Mouse (Mus musculus) G1E (cell line): Measurements from ENCODE around the gene Galr3. TPM values are rescaled to one million over a fixed set of nuclear protein-coding genes. Genes with fewer than 3 reads are reported as not detected.

ENCODE experiments used
- ATAC-seq: 2 replicates; pipeline ENCODE4 v1.8.0; 2016; ENCODE audit warnings: mild to moderate bottlenecking; ENCODE audit not compliant: insufficient number of reproducible peaks, poor library complexity, low FRiP score, severe bottlenecking; ENCODE audit errors: extremely low read depth
- DNase-seq: peaks from one replicate; pipeline ENCODE4 v3.0.0; 2012; ENCODE audit warnings: low spot score
- H3K27me3 ChIP-seq: 2 replicates; pipeline ENCODE4 v1.6.1; 2012; ENCODE audit warnings: mild to moderate bottlenecking, low read length, inconsistent platforms; ENCODE audit not compliant: insufficient read depth
- H3K36me3 ChIP-seq: replicated peaks from 2 replicates; pipeline ENCODE3; 2012; ENCODE audit warnings: mild to moderate bottlenecking, inconsistent platforms
- H3K4me1 ChIP-seq: 2 replicates; pipeline ENCODE4 v1.6.1; 2012; ENCODE audit warnings: low read depth, low read length, inconsistent platforms, mixed read lengths; ENCODE audit not compliant: insufficient read depth
- H3K4me3 ChIP-seq: 2 replicates; pipeline ENCODE4 v1.5.1; 2012; ENCODE audit warnings: low read depth, mild to moderate bottlenecking, inconsistent platforms, low read length, moderate library complexity, mixed read lengths
- H3K9me3 ChIP-seq: replicated peaks from 2 replicates; pipeline ENCODE4 v1.6.1; 2012; ENCODE audit warnings: inconsistent platforms
- CTCF ChIP-seq: IDR thresholded peaks from 2 replicates; pipeline ENCODE4 v1.5.1; 2012; ENCODE audit warnings: low read depth, low read length, inconsistent platforms, mixed read lengths
- GATA1 ChIP-seq: IDR thresholded peaks from 2 replicates; pipeline ENCODE4 v1.6.1; 2012; ENCODE audit warnings: borderline replicate concordance, low read length, inconsistent platforms, mixed read lengths
- GATA2 ChIP-seq: IDR thresholded peaks from 2 replicates; pipeline ENCODE4 v1.6.1; 2012; ENCODE audit warnings: low read depth, low read length, inconsistent platforms, borderline replicate concordance
- POLR2AphosphoS5 ChIP-seq: IDR thresholded peaks from 2 replicates; pipeline ENCODE4 v1.6.1; 2012; ENCODE audit warnings: low read depth, low read length, inconsistent platforms; ENCODE audit not compliant: insufficient replicate concordance
- TAL1 ChIP-seq: conservative IDR thresholded peaks from 2 replicates; pipeline ENCODE4 v1.6.1; 2012; ENCODE audit warnings: low read depth, low read length, inconsistent platforms, mixed read lengths
- polyA plus RNA-seq: library from polyadenylated mRNA; stranded (reverse); fragments of >175 nt; gene quantifications from 2 replicates; pipeline ENCODE4 v1.2.3, GENCODE M21; 2012
- total RNA-seq, 2 experiments: library from RNA; stranded (forward) in 1 of 2; stranded (reverse) in 1 of 2; fragments of 200-1000 nt in 1 of 2; fragments of >200 nt in 1 of 2; fragmentation: Nextera tagmentation in 1 of 2; gene quantifications; 2 replicates each; pipeline ENCODE4 v1.2.3; 2014 to 2017

The Galr3 gene
- total and polyA plus RNA-seq, 3 experiments, result not detected

DNA sequence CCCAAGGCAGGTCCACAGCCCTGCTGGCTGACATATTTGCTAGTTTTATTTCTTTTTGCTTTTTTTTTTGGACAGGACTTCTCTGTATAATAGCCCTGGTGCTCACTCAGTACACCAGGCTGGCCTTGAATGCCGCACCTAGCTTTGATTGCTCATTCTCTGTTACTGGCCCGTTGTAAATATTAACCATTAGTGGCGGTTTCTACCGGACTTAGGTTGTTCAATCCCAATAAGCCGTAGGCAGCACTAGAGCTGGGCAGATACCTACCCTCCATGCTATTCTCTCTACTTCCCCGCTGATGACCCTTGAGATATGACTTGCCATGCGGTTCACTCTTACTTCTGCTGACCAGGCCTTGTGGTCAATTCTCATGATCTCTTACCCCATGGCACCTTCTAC is 37.9 kb downstream of the Galr3 start:
- TF ChIP-seq POLR2AphosphoS5, result no peak
- no peak for TF ChIP-seq TAL1
- no peak for TF ChIP-seq CTCF
- TF ChIP-seq GATA1, result no peak
- TF ChIP-seq GATA2, result no peak
- peaks cover 36% of the 10 kb centered on the region for H3K4me1 ChIP-seq
- H3K27me3 ChIP-seq, result no peaks in the 10 kb centered on the region
- ATAC-seq (no peak), DNase-seq (no peak)
- H3K9me3 ChIP-seq, result no peaks in the 10 kb centered on the region
- peaks cover 85% of the 10 kb centered on the region for H3K36me3 ChIP-seq
- no peak overlapping the region for H3K4me3 ChIP-seq

DNA sequence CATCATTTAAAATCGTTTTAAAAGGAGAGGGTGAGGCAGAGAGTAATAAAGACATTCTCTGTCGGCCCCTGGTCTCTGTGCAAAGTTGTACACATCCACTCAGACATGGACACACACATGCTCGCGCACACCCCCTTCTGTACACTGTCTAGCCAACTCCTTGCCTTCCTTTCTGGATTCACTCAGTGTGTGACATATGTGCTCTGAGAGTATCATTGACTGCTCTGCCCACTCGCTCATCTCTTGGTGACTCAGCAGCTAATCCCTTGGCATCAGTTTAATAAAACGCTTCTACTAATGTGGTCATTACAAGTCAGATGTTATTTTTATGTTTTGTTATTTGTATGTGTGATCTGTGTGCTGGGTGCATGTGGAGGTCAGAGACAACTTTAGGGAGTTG is 50.6 kb downstream of the Galr3 start:
- DNase-seq (no peak), ATAC-seq (no peak)
- Histone ChIP-seq H3K9me3 (no peaks in the 10 kb centered on the region), H3K36me3 (peaks cover 94% of the 10 kb centered on the region), H3K27me3 (no peaks in the 10 kb centered on the region), H3K4me1 (peaks cover 16% of the 10 kb centered on the region), H3K4me3 (no peak overlapping the region)
- TF ChIP-seq GATA2 (no peak), POLR2AphosphoS5 (no peak), TAL1 (no peak), GATA1 (no peak), CTCF (no peak)

Other genes starting within 250 kb of the Galr3 start
Only the 20 nearest of the 21 such genes appear.
- not detected in 2 replicates for gene Card10, start 238.8 kb upstream of the Galr3 start, total RNA-seq (2014; fragmentation: Nextera tagmentation)
- gene Card10, start 238.8 kb upstream of the Galr3 start, total RNA-seq (2017), result not detected in 2 replicates
- gene Card10, start 238.8 kb upstream of the Galr3 start, polyA plus RNA-seq, result not detected in 2 replicates
- gene Cdc42ep1, start 199.3 kb upstream of the Galr3 start, total RNA-seq (2014; fragmentation: Nextera tagmentation), result not detected in 2 replicates
- 0.11 TPM in 1 of 2 replicates, not detected in the other for gene Cdc42ep1, start 199.3 kb upstream of the Galr3 start, total RNA-seq (2017)
- not detected in 2 replicates for gene Cdc42ep1, start 199.3 kb upstream of the Galr3 start, polyA plus RNA-seq
- gene Lgals2, start 186.4 kb upstream of the Galr3 start, total RNA-seq (2014; fragmentation: Nextera tagmentation), result not detected in 2 replicates
- not detected in 2 replicates for gene Lgals2, start 186.4 kb upstream of the Galr3 start, total RNA-seq (2017)
- gene Lgals2, start 186.4 kb upstream of the Galr3 start, polyA plus RNA-seq, result not detected in 2 replicates
- 52.6 and 60.2 TPM in 2 replicates for gene Gga1, start 164.7 kb upstream of the Galr3 start, total RNA-seq (2014; fragmentation: Nextera tagmentation)
- 9.6 and 10.0 TPM in 2 replicates for gene Gga1, start 164.7 kb upstream of the Galr3 start, total RNA-seq (2017)
- gene Gga1, start 164.7 kb upstream of the Galr3 start, polyA plus RNA-seq, result 158 and 177 TPM in 2 replicates
- gene Gm49510, start 142.2 kb upstream of the Galr3 start, total RNA-seq (2014; fragmentation: Nextera tagmentation), result not detected in 2 replicates
- 1.3 and 1.4 TPM in 2 replicates for gene Gm49510, start 142.2 kb upstream of the Galr3 start, total RNA-seq (2017)
- gene Gm49510, start 142.2 kb upstream of the Galr3 start, polyA plus RNA-seq, result 6.3 and 8.2 TPM in 2 replicates
- gene Sh3bp1, start 142.1 kb upstream of the Galr3 start, total RNA-seq (2014; fragmentation: Nextera tagmentation), result 207 and 231 TPM in 2 replicates
- 32.7 and 34.1 TPM in 2 replicates for gene Sh3bp1, start 142.1 kb upstream of the Galr3 start, total RNA-seq (2017)
- 1,400 and 1,821 TPM in 2 replicates for gene Sh3bp1, start 142.1 kb upstream of the Galr3 start, polyA plus RNA-seq
- 26.6 and 31.4 TPM in 2 replicates for gene Pdxp, start 128.0 kb upstream of the Galr3 start, total RNA-seq (2014; fragmentation: Nextera tagmentation)
- 13.9 and 18.1 TPM in 2 replicates for gene Pdxp, start 128.0 kb upstream of the Galr3 start, total RNA-seq (2017)
- gene Pdxp, start 128.0 kb upstream of the Galr3 start, polyA plus RNA-seq, result 39.7 and 40.6 TPM in 2 replicates
- gene Lgals1, start 115.2 kb upstream of the Galr3 start, total RNA-seq (2014; fragmentation: Nextera tagmentation), result 558 and 607 TPM in 2 replicates
- 3,673 and 4,536 TPM in 2 replicates for gene Lgals1, start 115.2 kb upstream of the Galr3 start, total RNA-seq (2017)
- 1,469 and 2,086 TPM in 2 replicates for gene Lgals1, start 115.2 kb upstream of the Galr3 start, polyA plus RNA-seq
- 13.2 and 25.6 TPM in 2 replicates for gene Nol12, start 107.0 kb upstream of the Galr3 start, total RNA-seq (2014; fragmentation: Nextera tagmentation)
- gene Nol12, start 107.0 kb upstream of the Galr3 start, total RNA-seq (2017), result 20.1 and 24.2 TPM in 2 replicates
- gene Nol12, start 107.0 kb upstream of the Galr3 start, polyA plus RNA-seq, result 15.9 and 16.7 TPM in 2 replicates
- gene Triobp, start 94.2 kb upstream of the Galr3 start, total RNA-seq (2014; fragmentation: Nextera tagmentation), result 67.0 and 104 TPM in 2 replicates
- gene Triobp, start 94.2 kb upstream of the Galr3 start, total RNA-seq (2017), result 23.6 and 24.4 TPM in 2 replicates
- 42.5 and 45.6 TPM in 2 replicates for gene Triobp, start 94.2 kb upstream of the Galr3 start, polyA plus RNA-seq
- not detected in 2 replicates for gene H1f0, start 13.4 kb upstream of the Galr3 start, total RNA-seq (2014; fragmentation: Nextera tagmentation)
- gene H1f0, start 13.4 kb upstream of the Galr3 start, total RNA-seq (2017), result 0.16 TPM in 1 of 2 replicates, not detected in the other
- 0.03 and 0.05 TPM in 2 replicates for gene H1f0, start 13.4 kb upstream of the Galr3 start, polyA plus RNA-seq
- 15.7 and 23.7 TPM in 2 replicates for gene Ankrd54, start 21.0 kb downstream of the Galr3 start, total RNA-seq (2014; fragmentation: Nextera tagmentation)
- 15.8 and 19.0 TPM in 2 replicates for gene Ankrd54, start 21.0 kb downstream of the Galr3 start, total RNA-seq (2017)
- 37.8 and 51.9 TPM in 2 replicates for gene Ankrd54, start 21.0 kb downstream of the Galr3 start, polyA plus RNA-seq
- gene Eif3l, start 33.3 kb downstream of the Galr3 start, total RNA-seq (2014; fragmentation: Nextera tagmentation), result 134 and 145 TPM in 2 replicates
- gene Eif3l, start 33.3 kb downstream of the Galr3 start, total RNA-seq (2017), result 261 and 285 TPM in 2 replicates
- 20.8 and 30.9 TPM in 2 replicates for gene Eif3l, start 33.3 kb downstream of the Galr3 start, polyA plus RNA-seq
- gene Micall1, start 67.0 kb downstream of the Galr3 start, total RNA-seq (2014; fragmentation: Nextera tagmentation), result 10.4 and 11.5 TPM in 2 replicates
- gene Micall1, start 67.0 kb downstream of the Galr3 start, total RNA-seq (2017), result 3.7 and 4.5 TPM in 2 replicates
- 19.9 and 20.5 TPM in 2 replicates for gene Micall1, start 67.0 kb downstream of the Galr3 start, polyA plus RNA-seq
- gene Polr2f, start 99.1 kb downstream of the Galr3 start, total RNA-seq (2014; fragmentation: Nextera tagmentation), result 143 and 147 TPM in 2 replicates
- gene Polr2f, start 99.1 kb downstream of the Galr3 start, total RNA-seq (2017), result 97.0 and 109 TPM in 2 replicates
- 210 and 266 TPM in 2 replicates for gene Polr2f, start 99.1 kb downstream of the Galr3 start, polyA plus RNA-seq
- gene 1700088E04Rik, start 99.4 kb downstream of the Galr3 start, total RNA-seq (2014; fragmentation: Nextera tagmentation), result 1.4 and 2.8 TPM in 2 replicates
- 1.6 and 2.2 TPM in 2 replicates for gene 1700088E04Rik, start 99.4 kb downstream of the Galr3 start, total RNA-seq (2017)
- gene 1700088E04Rik, start 99.4 kb downstream of the Galr3 start, polyA plus RNA-seq, result 0.46 and 0.50 TPM in 2 replicates
- gene Sox10, start 123.4 kb downstream of the Galr3 start, total RNA-seq (2014; fragmentation: Nextera tagmentation), result not detected in 2 replicates
- 0.11 TPM in 1 of 2 replicates, not detected in the other for gene Sox10, start 123.4 kb downstream of the Galr3 start, total RNA-seq (2017)
- not detected in 2 replicates for gene Sox10, start 123.4 kb downstream of the Galr3 start, polyA plus RNA-seq
- gene Pick1, start 187.3 kb downstream of the Galr3 start, total RNA-seq (2014; fragmentation: Nextera tagmentation), result 10.0 and 10.2 TPM in 2 replicates
- 14.2 and 14.6 TPM in 2 replicates for gene Pick1, start 187.3 kb downstream of the Galr3 start, total RNA-seq (2017)
- 19.7 and 21.0 TPM in 2 replicates for gene Pick1, start 187.3 kb downstream of the Galr3 start, polyA plus RNA-seq
- not detected in 2 replicates for gene Gm49486, start 187.5 kb downstream of the Galr3 start, total RNA-seq (2014; fragmentation: Nextera tagmentation)
- gene Gm49486, start 187.5 kb downstream of the Galr3 start, total RNA-seq (2017), result 0.11 and 0.29 TPM in 2 replicates
- 0.03 TPM in 1 of 2 replicates, not detected in the other for gene Gm49486, start 187.5 kb downstream of the Galr3 start, polyA plus RNA-seq
- not detected in 2 replicates for gene Slc16a8, start 212.9 kb downstream of the Galr3 start, total RNA-seq (2014; fragmentation: Nextera tagmentation)
- not detected in 2 replicates for gene Slc16a8, start 212.9 kb downstream of the Galr3 start, total RNA-seq (2017)
- not detected in 2 replicates for gene Slc16a8, start 212.9 kb downstream of the Galr3 start, polyA plus RNA-seq